Mouse (Mus musculus) embryo, embryonic 9.5 days (tissue): ENCODE data around the gene Gale.
A peak's percentile ranks its signal among the peaks of the same experiment; 100 is the strongest.
"Not testable (repeated sequence)": the region's sequence is repeated elsewhere in the genome, so short reads cannot be mapped to it uniquely, and the experiment has no call there.

Experiments
- DNase-seq: peaks from one replicate; pipeline ENCODE4 v3.0.0-alpha.2; 2017; ENCODE audit errors: extremely low spot score

Gene Gale

DNA sequence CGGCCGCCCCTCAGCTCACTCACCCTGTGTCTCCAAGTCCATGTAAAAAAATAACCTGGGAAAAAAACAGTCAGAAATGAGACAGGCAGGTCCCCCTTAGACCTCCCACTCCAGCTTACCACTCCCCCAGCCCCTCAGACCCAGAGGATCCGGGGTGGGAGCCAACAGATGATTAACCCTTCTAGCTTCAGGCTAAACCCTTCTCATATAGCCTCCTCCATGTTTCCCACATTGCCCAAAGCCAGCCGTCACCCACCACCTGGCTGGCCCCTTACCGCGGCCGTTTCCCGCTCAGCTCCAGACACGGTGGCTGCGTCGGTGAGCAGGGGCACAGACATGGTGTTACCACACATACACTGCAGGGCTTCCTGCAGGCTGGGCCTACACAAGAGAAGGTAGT lies 7.1 kb downstream of the Gale start:
- no peak for DNase-seq

DNA sequence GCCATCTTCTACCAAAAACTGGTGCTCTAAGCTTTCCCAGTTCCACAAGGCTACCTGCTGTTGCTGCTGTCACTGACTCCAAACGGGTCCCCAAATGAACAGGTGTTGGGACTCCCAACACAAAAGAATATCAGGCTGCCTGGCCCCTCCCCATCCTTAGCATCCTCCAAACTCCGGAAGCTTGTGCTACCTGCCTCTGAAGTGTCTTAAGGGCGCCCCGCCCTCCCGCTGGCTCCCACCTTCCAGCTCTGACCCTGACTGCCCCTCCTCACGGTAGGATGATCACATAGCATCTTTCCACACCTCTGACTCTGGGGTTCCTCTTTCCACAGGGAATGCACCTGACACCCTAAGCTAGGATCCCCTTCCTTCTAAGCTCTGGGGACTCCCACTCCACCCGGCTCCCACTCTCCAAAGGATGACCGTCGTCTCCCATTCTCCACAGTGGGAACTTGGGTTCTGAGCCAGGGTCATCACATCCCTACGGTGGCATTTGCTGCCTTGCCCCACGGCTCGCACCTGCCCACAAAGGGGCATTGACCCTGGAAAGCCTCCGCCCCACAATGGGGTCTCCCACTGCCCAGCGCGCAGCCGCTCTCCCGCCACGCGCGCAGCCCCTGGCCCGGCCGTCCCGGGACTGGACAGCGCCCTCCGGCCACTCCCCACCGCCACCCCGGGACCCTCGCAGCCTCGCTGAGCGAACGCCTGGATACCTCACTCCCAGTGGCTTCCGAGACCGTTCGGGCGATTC lies 8.5 kb downstream of the Gale start:
- DNase-seq = no peak

DNA sequence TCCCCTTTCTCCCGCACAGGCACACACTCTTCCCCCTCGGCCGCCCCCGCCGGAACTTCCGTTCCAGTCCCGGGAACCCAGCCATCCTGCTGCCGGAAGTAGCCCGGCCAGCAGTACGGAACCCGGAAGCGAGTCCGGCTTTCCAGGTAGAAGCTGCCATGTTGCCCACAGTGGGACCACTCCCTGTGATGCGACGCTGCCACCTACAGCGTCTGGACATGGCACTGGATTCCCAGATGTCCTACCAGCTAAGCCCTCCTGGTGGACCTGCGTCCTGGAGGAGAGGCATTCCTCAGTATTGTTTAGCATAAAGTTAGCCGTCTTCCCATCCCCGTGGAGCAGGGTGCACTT lies 9.0 kb downstream of the Gale start, which contains the start of gene Lypla2:
TSS of gene Lypla2 (minus strand) at position 71 of the 351 bp plus-strand sequence.
- DNase-seq = peak; percentile 82

DNA sequence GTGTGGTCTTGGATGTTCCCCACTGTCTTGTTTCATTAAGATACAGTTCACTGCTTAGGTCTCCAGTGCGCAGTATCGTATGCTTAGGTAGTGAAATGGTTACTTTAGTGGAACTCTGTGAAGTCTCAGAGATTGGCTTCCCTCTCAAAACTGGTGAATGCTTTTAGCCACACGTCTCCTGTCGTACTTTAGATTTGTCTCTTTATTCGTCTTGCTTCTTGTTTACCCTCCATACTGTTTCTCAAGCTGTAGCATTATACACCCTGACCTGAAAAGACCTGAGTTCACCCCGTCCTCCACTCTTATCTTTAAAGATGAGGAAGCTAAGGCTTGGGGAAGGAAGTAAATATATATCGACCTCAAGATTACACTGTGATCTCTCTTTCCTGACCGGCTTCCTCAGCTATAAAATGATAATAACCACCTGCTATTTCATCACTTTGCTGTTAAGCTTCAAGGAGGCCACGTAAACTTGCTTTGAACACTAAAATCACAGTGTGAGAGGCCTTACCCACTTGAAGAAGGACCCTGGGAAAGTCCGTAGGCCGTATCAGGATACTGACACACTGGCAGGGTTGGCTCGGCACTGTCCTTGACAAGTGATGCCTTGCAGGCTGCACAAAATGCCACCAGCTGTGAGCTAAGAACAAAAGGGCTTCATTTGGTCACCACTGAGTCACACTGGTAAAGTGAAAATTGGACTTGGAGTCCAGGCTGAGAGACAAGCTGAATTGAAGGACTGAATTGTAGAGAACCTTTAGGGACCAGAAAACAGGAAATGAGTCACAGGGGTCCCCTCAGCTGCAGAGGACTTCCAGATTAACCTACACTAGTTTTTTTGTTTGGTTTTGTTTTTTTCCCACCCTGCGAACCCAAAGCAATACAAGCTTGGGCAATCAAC lies 9.6 kb downstream of the Gale start:
- no peak for DNase-seq

DNA sequence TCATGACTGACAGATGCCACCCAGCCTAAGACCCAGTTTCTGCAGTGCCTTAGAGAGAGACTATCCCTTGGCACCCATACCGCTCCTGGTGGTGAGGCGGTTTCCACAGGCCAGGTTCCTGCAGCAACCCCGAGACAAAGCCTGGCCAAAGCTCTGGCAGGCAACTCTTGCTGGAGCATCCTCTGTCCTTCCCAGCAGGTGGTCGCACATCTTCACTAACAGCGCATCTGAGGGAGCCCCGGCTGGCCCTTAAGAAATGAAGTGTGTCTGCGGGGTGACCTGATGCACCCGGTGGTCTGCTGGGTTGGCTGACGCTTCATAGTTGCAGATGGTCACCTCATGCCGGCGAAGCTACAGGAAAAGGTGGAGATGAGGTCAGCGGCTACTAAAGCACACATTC lies 12.6 kb downstream of the Gale start:
- DNase-seq = no peak

DNA sequence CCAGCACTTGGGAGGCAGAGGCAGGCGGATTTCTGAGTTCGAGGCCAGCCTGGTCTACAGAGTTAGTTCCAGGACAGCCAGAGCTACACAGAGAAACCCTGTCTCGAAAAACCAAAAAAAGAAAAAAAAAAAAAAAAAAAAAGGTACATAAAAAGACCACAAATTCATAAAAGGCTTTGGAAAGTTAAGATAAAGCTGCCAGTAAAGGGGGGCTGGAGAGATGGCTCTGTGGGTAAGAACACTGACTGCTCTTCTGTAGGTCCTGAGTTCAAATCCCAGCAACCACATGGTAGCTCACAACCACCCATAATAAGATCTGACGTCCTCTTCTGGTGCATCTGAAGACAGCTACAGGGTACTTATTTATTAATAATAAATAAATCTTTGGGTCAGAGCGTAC lies 16.7 kb downstream of the Gale start:
- not testable (repeated sequence) for DNase-seq

DNA sequence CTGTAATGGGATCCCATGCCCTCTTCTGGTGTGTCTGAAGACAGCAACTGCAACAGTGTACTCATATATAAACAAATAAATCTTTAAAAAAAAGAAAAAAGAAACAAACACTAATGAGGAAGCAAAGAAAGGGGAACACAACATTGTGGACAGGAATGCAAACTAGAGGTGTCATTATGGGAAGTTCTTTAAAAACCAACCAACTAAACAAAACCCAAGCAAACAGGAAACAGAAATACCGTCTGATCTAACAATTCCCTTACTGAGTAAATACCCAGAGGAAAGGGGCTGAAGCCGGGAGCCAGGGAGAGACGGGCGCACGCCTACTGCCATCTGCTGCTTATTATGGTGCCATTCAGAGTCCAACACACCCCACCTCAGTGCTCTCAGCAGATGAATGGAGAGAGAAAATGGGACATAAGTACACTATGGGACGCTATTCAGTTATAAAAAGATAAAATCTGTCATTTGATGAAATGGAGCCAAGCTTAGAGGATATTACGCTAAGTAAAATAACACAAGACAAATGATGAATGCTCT lies 18.1 kb downstream of the Gale start:
- DNase-seq = no peak

DNA sequence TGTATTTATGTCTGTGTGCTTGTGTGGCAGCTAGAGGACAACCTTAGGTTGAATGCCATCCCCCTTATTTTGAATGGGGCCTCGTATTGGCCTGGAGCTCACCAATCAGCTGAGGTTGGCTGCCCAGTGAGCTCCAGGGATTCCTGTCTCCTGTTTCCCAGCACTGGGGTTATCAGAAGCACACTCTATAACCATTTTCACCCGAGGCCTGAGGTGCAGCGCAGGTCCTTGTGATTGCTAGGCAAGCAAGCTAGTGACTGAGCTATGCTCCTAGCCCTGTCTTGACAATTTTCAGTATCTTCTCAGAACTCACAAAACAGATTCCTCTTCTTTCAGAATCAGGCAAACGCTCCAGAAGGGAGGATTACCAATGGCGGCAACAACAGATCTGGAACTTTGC lies 21.0 kb downstream of the Gale start:
- DNase-seq = no peak

DNA sequence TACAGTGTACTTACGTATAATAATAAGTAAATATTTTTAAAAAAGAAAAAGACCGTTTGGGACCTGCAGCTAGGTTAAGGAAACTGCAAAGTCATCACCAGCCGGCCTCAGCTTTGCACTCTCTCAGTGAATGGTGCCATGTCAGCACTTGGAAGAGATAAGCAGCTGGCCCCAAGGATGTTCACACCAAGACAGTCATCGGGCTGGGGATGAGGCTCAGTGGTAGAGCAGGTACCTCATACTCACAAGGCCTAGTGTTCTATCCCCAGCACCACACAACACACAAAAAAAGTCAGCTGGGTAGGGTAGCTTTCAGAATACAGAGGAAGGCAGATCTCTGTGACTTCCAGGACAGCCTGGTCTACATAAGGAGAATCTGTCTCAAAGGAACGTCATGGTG lies 21.7 kb downstream of the Gale start:
- no peak for DNase-seq

DNA sequence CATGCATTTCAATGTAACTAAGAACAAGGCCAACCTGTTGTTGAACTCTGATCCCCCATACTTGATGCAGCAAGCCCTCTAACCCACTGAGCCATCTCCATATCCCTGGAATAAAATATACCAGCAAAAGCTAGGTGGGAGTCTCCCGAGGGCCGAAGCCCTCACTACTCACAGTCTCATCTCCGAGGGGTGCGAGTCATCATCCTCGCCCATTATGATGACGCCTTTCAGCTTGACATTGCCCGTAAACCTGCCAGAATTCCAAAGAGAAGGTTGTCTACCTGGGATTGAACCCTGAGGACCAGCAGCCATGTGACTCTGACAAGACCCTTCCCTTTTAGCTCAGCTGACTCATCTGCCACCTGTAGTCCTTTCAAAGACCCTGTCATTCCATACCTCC lies 22.2 kb downstream of the Gale start:
- DNase-seq = no peak

DNA sequence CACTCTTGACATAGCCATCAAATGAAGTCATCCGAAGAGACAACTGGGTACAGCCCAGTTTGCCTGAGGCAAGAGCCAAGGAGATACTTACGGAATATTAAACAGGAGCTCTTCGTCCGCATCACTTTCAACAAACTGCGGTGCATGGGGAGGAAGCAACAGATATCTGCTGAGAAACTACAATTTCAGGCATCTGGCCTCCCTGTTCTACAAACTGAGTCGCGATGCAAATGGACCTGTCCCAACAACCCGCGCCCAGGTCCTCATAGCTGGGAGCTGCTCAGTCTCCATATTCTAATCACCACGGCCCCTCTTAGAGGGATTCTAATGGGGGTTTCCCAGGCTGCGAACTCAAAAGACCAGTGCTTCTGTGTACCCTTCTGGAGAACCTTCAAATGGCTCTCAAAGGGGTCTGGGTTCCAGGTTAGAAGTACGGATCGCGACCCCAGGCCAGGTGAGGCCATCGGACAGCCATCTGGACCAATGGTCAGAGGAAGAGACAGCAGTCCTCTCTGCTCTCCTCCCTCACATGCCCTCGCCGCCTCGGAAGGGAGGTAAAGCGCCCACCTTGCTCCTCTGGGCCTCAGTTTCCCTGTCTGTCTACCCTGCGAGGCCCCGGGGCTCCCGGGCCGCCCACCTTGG lies 22.9 kb downstream of the Gale start:
- DNase-seq = no peak

DNA sequence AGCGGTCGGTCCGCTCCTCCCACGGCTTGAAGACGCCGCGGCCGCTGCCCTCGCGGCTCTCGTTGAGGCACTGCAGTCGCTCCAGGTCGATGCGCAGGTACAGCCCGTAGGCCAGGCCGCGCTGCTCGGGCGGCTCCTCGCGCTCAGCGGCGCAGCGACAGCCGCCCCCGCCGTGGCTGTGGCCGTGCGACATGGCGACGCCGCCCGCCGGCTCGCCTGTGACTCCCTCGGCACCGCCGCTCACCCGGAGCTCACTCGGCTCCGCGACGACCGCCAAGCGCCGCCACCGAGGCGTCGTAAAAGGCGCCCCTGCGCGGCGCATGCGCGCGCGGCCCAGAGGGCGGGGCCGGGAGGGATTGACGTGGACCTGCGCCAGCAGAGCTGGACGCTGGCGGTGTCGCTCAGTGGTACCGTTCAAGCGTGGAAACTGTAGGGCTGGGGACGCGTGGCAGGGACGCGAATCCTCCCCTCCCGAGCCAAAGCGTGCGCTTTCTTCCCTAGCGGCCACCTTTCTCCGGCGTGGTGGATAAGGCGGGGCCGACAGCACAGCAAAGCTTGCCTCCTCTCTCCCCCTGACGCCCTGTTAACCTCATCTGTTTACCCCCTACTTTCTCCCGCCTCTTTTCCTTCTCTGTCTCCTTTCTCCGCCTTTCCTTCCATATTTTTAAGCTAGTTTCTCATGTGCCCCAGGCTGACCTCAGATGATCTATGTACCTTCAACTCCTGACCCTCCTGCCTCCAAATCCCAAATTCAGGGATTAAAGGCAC lies 23.6 kb downstream of the Gale start, which contains the start of gene Pithd1:
TSS of gene Pithd1 (minus strand) at position 322 of the 768 bp plus-strand sequence.
- DNase-seq = peak; percentile 93

DNA sequence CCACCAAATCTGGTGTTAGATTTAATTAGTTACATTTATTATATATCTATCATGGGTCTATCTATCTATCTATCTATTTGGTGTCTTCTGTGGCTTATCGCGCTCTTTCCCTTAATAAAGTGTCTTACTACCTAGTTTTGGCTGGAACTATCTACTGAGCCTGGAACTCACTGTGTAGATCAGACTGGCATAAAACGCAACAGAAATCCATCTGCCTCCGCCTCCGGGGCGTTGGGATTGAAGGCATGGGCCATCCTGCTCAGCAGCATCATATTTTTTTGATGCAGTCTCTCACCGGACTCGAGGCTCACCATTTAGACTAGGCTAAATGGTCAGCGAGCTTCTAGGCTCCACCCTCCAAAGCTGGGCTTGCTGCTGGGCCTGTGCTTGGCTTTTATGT lies 24.2 kb downstream of the Gale start:
- DNase-seq = no peak

DNA sequence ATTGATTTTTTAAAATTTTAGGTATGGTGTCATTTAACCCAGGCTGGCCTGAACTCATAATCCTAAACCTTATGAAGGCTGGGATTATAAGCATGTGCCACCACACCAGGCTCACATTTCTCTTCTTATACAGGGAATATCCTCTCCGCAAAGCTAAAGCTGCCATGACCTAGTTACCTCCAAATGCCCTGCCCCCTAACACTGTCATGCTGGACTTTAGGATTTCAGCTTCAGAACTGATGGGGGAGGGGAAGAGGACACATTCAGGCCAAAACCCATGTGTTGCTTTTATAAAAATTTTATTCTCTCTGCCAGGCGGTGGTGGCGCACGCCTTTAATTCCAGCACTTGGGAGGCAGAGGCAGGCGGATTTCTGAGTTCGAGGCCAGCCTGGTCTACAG lies 30.4 kb downstream of the Gale start:
- DNase-seq = no peak

DNA sequence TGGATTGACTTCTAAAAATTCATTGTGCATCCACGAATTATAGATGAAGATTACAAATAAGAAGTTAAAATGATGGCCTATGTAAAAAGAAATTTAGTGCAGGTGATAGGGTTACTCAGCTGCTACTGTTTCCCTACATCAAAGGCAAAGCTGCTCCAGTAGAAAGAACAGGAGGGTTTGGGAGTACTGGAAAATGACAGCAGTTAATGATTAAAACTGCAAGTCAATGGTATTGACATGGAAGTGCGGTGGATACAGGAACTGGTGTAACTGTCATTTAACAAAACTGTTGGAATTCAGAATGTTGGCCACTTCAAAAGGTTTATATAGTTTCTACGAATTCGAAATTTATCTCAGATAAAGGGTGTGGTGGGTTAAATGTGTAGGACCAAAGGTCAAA lies 31.6 kb downstream of the Gale start:
- no peak for DNase-seq

DNA sequence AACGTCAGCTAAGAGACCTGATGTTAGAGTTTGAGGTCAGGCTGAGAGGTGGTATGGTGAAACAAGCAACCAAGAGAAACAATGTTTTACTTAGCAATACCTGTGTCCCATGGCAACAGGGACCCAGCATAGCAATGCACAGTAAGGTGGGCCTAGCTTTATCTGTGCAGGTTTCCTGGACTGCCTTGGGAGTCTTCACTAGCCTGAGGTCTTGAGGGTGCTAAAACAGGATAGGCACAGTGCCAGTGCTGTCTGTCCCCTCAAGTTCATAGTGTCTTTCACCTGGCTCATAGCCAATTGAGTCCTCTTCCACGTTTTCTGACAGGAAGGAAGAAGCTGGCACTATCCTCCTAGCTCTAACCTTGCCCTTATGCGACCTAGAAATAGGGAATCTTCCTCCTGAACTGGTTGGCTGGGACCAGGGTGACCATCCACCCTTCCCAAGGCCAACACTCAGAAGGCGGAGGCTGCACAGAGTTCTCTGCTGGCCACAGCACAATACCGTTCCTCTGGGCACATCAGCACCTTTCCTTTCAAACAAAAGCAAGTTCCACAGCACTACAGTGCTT lies 40.7 kb downstream of the Gale start:
- no peak for DNase-seq

DNA sequence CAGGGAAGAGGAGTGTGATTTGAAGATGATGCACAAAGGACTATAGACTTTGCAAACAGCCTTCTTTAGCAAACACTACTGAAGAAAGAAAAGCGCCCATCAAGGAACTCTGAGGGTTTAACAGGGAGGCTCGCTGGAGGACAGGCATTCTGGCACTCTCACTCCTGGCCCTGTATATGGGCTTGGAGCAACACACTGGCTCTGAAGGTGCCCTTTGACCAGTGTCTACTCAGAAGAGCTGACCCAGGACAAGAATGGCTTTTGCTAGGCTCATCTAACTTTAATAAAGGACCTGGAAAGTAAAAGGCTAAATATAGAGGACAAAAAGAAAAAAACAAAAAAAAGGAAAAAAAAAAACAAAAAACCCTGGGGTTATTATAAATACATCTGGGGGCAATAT lies 41.4 kb downstream of the Gale start:
- no peak for DNase-seq

DNA sequence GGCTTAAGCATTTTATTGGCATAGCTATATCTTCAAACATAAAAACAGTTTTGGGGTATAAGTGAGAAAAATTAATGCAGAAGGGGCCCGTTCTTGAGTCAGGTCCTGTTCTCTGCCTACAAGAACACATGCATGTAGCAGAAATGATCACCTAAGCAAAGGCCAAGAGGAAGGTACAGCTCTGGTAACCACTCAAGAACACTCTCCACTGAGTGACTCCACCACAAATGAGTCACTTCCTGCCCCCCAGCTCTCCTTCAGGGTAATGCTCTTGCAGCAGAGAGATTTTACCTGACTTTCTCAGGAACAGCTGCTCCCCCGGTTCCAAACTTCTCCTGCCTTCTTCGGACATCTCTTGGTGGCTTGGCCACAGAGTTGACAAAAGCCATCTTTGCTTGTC lies 43.3 kb downstream of the Gale start:
- no peak for DNase-seq

DNA sequence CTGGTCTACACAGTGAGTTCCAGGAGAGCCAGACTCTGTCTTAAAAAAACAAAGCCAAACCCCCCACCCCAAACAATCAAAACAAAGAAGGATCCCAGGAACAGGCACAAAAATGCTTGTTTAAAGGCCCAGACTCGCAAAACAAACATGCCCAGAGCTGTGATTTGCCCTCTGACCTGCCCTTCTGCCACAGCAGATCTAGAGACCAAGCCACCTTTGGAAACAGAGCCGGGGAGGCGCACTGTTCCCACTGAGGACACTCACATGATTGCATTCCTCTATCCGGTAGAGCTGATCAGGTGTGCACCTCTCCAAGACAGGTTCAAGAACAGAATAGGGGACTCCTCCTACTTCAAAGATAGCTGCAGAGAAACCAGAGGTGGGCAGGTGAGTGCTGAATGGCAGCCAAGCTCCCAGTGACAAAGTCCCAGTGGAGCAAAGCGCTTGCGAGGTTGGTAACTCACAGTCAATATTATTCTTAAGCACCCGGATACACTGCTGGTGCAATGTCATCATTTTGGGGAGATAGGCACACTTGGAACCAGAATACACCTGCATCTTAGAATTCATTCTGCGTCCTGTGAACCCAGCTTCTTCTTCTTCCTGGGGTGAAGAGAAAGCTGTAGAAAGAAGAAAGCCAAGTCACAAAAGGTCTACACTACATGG lies 45.4 kb downstream of the Gale start:
- DNase-seq = no peak

DNA sequence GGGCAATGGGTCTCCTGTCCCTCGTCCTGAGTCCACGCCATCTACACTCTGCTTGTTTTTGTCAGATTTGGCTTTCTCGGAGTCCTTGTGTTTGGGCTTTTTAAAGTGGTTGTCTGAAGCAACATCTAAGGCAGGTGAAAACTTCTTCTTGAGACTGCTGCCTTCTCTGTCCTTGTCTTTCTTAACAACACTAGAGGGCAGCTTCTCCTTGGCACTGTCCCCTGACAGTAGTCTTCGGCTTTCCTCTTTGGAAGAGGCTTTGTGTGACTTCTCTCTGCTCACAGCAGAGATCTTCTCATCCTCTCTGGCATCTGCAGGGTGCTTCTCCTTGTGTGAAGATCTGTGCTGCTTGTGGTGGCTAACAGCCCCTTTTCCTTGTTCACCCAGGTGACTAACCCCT lies 47.1 kb downstream of the Gale start:
- DNase-seq = no peak
